Mouse (Mus musculus) C2C12 (cell line): ENCODE data around the gene Slc3a1. TPM values are rescaled to one million over a fixed set of nuclear protein-coding genes. Genes with fewer than 3 reads are reported as not detected.

ENCODE experiments used
- H3K27me3 ChIP-seq: one replicate; pipeline ENCODE4 v1.6.1; 2011; ENCODE audit not compliant: control insufficient read depth, insufficient read depth, insufficient read length
- H3K36me3 ChIP-seq: one replicate; pipeline ENCODE4 v1.6.1; 2011; ENCODE audit not compliant: control insufficient read depth, insufficient read depth
- H3K4me3 ChIP-seq: one replicate; pipeline ENCODE4 v1.5.1; 2011; ENCODE audit warnings: mild to moderate bottlenecking, control low read depth; ENCODE audit not compliant: poor library complexity, insufficient read depth, severe bottlenecking
- H3K79me2 ChIP-seq: one replicate; pipeline ENCODE4 v1.6.1; 2011; ENCODE audit not compliant: control insufficient read depth, insufficient read depth
- H3K79me3 ChIP-seq: one replicate; pipeline ENCODE4 v1.6.1; 2011; ENCODE audit warnings: low read depth, control low read depth
- H3ac ChIP-seq: one replicate; pipeline ENCODE3; 2011; ENCODE audit warnings: low read depth; ENCODE audit not compliant: control insufficient read depth, insufficient read length
- CEBPB ChIP-seq: IDR thresholded peaks from one replicate; pipeline ENCODE4 v1.6.1; 2011; ENCODE audit warnings: low read depth, mild to moderate bottlenecking, control low read depth, moderate library complexity
- CTCF ChIP-seq: IDR thresholded peaks from one replicate; pipeline ENCODE4 v1.5.1; 2011; ENCODE audit not compliant: control insufficient read depth, insufficient read depth, insufficient read length
- FOSL1 ChIP-seq: IDR thresholded peaks from one replicate; pipeline ENCODE4 v1.8.0; 2011; ENCODE audit warnings: mild to moderate bottlenecking, low read length; ENCODE audit not compliant: poor library complexity, insufficient read depth, severe bottlenecking
- MAX ChIP-seq: IDR thresholded peaks from one replicate; pipeline ENCODE4 v1.6.1; 2011; ENCODE audit warnings: mild to moderate bottlenecking, control low read depth
- MYOD1 ChIP-seq: IDR thresholded peaks from one replicate; pipeline ENCODE4 v1.6.1; 2011; ENCODE audit warnings: low read depth; ENCODE audit not compliant: control insufficient read depth, insufficient read length
- MYOG ChIP-seq: IDR thresholded peaks from one replicate; pipeline ENCODE4 v1.6.1; 2011; ENCODE audit not compliant: control insufficient read depth, insufficient read length; ENCODE audit errors: extremely low read depth
- USF1 ChIP-seq: IDR thresholded peaks from one replicate; pipeline ENCODE4 v1.6.1; 2011; ENCODE audit warnings: low read depth, mild to moderate bottlenecking, control low read depth, moderate library complexity
- polyA plus RNA-seq: library from polyadenylated mRNA; unstranded; fragments of >200 nt; fragmentation: generic; extraction: Trizol; gene quantifications from one replicate; pipeline ENCODE4 v1.2.1, GENCODE M21; 2012; ENCODE audit warnings: missing spikeins

Slc3a1 gene
- polyA plus RNA-seq, 1 experiment: 0.04 TPM

- no peak for TF ChIP-seq FOSL1
- no peak for TF ChIP-seq MYOD1
- TF ChIP-seq CEBPB: no peak
- no peak for TF ChIP-seq MYOG
- no peak for TF ChIP-seq MAX
- TF ChIP-seq USF1: no peak
- no peak for TF ChIP-seq CTCF
- Histone ChIP-seq H3K36me3 (peaks cover 41% of the 10 kb centered on the region), H3K79me2 (no peaks in the 10 kb centered on the region), H3K79me3 (no peaks in the 10 kb centered on the region), H3K27me3 (no peaks in the 10 kb centered on the region), H3K4me3 (no peak overlapping the region), H3ac (no peak overlapping the region)
These were observed 44.2 kb downstream of the Slc3a1 start for GRCm38 (mm10) chr17:85072383-85072782.

GRCm38 (mm10) chr17:85073214-85073613 is 45.0 kb downstream of the Slc3a1 start:
- H3K79me3 ChIP-seq: no peaks in the 10 kb centered on the region
- no peak overlapping the region for H3K4me3 ChIP-seq
- H3K27me3 ChIP-seq: no peaks in the 10 kb centered on the region
- no peaks in the 10 kb centered on the region for H3K79me2 ChIP-seq
- TF ChIP-seq CTCF: no peak
- no peak for TF ChIP-seq FOSL1
- no peak for TF ChIP-seq MAX
- no peak for TF ChIP-seq USF1
- peaks cover 43% of the 10 kb centered on the region for H3K36me3 ChIP-seq
- no peak overlapping the region for H3ac ChIP-seq

- H3K27me3 ChIP-seq: no peaks in the 10 kb centered on the region
- no peak overlapping the region for H3K4me3 ChIP-seq
- TF ChIP-seq MYOD1 (no peak), CEBPB (no peak), USF1 (no peak), MAX (no peak), MYOG (no peak), CTCF (no peak), FOSL1 (no peak)
- no peaks in the 10 kb centered on the region for H3K79me2 ChIP-seq
- no peak overlapping the region for H3ac ChIP-seq
- peaks cover 44% of the 10 kb centered on the region for H3K36me3 ChIP-seq
- H3K79me3 ChIP-seq: no peaks in the 10 kb centered on the region
These were observed 45.9 kb downstream of the Slc3a1 start for GRCm38 (mm10) chr17:85074083-85074482.

DNA sequence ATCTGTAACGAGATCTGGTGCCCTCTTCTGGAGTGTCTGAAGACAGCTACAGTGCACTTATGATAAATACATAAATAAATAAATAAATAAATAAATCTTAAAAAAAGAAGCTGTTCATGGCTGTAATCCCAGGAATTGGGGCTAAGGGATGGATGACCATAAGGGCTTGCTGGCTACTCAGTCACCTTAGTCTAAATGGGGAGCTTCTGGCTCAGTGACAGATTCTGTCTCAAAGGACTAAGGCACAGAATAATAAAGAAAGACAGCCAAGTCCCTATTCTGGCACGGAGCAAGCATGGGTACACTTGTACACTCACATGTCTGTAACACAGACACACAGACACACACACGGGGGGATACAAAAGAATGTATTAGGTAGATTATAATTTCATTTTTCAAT is 51.1 kb downstream of the Slc3a1 start:
- Histone ChIP-seq H3K36me3 (peaks cover 28% of the 10 kb centered on the region), H3ac (no peak overlapping the region), H3K79me2 (no peaks in the 10 kb centered on the region), H3K27me3 (no peaks in the 10 kb centered on the region), H3K79me3 (no peaks in the 10 kb centered on the region), H3K4me3 (no peak overlapping the region)
- TF ChIP-seq MAX (no peak), MYOD1 (no peak), FOSL1 (no peak), USF1 (no peak), MYOG (no peak)

GRCm38 (mm10) chr17:85080781-85081180 is 52.6 kb downstream of the Slc3a1 start:
- Histone ChIP-seq H3K79me2 (no peaks in the 10 kb centered on the region), H3K36me3 (peaks cover 24% of the 10 kb centered on the region)
- TF ChIP-seq CEBPB (no peak), USF1 (no peak), MYOD1 (no peak), CTCF (no peak), MAX (no peak)

DNA sequence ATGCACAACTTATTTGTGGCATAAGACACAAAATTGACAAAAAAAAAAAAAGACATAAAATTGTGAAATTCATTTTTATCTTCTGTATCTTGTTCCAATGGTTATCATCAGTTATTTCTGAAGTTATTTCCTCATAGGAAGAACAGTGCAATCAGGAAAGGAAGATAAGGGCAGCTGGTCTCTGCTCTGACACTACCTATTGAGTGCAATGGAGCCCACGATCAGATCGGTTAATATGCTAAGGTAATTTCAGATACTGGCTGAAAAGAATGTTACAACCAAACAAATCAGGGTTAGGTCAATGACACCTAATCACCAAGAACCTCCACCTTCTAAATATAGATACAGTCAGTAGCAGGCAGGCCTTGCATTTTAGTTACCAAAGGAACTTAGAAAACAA is 57.2 kb downstream of the Slc3a1 start:
- Histone ChIP-seq H3K79me3 (peaks cover 4% of the 10 kb centered on the region), H3K4me3 (no peak overlapping the region), H3ac (no peak overlapping the region), H3K79me2 (peaks cover 9% of the 10 kb centered on the region), H3K27me3 (no peaks in the 10 kb centered on the region), H3K36me3 (peaks cover under 1% of the 10 kb centered on the region)
- TF ChIP-seq MYOG (no peak), MAX (no peak), CTCF (no peak), FOSL1 (no peak), MYOD1 (no peak), CEBPB (no peak), USF1 (no peak)

More at GRCm38 (mm10) chr17:85080781-85081180, 52.6 kb downstream of the Slc3a1 start:
- Histone ChIP-seq H3K4me3 (no peak overlapping the region), H3K27me3 (no peaks in the 10 kb centered on the region), H3ac (no peak overlapping the region), H3K79me3 (no peaks in the 10 kb centered on the region)

GRCm38 (mm10) chr17:85086501-85086900 is 58.3 kb downstream of the Slc3a1 start:
- Histone ChIP-seq H3K4me3 (no peak overlapping the region), H3K27me3 (no peaks in the 10 kb centered on the region), H3ac (no peak overlapping the region), H3K79me2 (peaks cover 9% of the 10 kb centered on the region), H3K79me3 (peaks cover 4% of the 10 kb centered on the region), H3K36me3 (no peaks in the 10 kb centered on the region)
- TF ChIP-seq MYOD1 (no peak), USF1 (no peak), MYOG (no peak), FOSL1 (no peak), CTCF (no peak), MAX (no peak), CEBPB (no peak)
